Mouse (Mus musculus): ENCODE data around the gene Stil. TPM values are rescaled to one million over a fixed set of nuclear protein-coding genes. Genes with fewer than 3 reads are reported as not detected.
"Not testable (repeated sequence)": the region's sequence is repeated elsewhere in the genome, so short reads cannot be mapped to it uniquely, and the experiment has no call there.

Gene Stil
- total RNA-seq (2021): under 1 TPM; 0.16 to 0.28 TPM

DNA sequence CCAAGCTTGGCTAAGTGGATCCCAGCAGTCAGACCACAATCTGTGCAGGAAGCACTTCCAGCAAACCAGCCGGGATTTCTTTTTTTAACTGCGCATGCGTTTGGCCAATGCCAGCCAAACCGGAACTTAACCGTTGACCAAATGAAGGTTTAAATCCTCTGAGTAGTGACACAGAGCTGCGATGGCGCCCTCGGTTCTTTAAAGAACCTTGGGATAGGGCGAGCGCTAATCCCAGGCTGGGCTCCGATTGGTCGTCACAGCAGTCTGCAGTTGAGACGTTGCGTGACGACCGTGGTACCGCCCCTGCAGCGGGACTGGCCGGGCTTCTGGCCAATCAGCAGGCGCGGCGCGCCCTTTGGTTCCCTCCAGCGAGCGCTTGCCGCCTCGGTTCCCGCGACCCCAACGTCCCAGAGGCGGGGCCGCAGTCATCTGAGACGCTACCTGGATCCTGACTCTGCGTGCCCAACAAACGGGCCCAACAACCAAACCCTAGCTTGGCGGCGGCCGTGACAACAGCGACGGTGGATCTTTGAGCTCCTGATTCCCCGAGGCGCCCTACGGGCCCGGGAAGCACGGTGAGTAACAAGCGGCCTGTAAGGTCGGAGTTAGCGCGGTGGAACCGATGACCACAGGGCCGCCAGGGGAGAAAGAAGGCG, at the start of gene Stil:
Gene Stil (plus strand): TSS at position 387 of the 656 bp plus-strand sequence.
- intact Hi-C loops (cut with DNase I): loop anchor here (1.0 to 5.0 kb wide), 2 partner anchors 13 to 97 kb away; partner anchors contain the start of gene Cmpk1
- peak; percentile 94 for DNase-seq

DNA sequence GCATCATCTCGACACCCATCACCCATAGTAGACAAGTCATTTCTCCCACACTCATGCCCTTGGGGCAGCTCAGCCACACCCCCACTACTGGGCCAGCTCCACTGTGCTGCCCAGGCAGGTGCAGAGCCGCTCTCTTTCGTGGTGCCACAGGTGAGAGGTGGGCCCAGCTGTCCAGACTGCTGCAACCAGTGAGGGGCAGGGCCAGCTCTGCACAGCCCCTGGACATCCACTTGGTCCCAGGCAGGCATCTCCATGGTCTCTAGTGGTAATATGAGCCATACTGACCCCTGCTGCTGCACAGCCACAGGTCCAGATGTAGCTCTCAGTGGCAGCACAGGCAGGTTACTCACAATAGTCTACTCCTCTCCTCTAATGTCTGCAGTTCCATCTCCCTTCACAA, 46.8 kb upstream of the Stil start:
- intact Hi-C loops (cut with DNase I): no loop called here
- DNase-seq: no peak

DNA sequence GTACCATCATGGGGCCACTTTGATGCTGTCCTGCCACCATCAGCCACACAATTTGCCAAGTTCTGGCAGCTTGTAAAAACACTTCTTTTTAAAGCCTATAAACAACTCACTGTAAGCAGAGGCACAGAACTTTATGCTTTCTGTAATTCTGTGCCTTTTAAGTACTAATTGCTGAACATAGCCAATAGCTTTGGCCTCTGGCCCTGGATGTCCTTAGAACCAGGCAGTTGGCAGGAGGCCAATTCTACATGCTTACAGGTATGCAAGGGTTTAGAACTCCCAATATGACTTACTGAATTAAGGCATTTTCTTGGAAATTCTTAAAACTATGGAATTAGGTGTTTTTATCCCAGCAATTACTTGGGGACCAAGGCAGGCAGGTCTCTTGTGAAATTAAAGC, 42.6 kb upstream of the Stil start:
- intact Hi-C loops (cut with DNase I): no loop called here
- no peak for DNase-seq

DNA sequence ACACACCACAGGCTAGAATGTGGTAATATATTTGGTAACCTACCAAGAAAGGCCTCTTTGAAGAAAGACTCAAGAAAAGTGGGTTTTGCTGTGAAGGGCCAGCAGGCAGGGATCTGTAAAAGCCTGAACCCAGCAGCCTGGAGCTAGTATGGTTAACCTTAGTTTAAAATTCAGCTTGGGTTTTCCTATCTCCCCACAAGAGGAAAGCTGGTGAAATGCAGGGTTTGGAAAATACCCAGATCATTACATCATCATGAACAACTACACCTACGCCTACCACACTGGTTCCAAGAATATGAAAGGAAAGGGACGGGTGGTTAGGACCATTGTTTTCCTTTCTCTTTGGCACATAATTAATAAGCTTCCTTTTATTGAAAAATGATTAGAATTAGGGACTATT, 41.7 kb upstream of the Stil start:
- no peak for DNase-seq
- intact Hi-C loops (cut with DNase I): no loop called here

DNA sequence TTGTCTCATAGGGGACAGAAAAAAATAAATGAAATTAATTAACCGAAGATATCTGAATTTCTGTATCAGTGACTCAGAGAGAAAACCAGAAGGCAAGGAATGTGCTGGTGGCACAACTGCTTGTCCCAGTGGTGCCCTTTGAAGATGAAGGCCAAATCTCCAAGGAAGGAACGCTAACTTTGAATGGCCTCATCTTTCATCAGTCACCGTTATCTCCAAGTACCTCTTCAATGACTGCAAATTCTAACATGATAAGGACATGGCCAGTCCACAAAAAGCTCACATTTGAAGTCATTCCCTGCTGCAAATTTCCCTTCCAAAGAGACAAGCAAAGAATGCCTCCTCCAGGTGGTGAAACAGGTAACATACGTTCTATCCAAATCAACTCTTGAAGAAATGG, 41.2 kb upstream of the Stil start:
- no peak for DNase-seq
- intact Hi-C loops (cut with DNase I): no loop called here

DNA sequence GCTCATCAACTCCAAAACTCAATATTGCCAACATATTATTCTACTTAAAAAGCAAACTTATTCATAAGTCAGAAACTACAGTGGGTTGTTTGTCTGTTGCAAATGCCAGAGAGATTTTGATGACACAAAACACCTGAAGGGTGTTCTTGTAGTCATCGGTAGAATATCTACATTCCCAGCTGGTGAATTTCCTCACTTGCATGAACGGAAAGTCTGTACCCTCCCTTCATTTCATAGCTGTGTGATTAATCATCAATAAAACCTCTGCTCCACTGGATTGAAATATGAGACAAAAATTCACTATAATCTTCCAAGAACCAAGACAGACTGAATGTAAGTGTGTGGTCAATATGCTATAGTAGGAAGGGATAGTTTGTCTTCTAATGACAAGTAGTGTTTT, 40.4 kb upstream of the Stil start:
- intact Hi-C loops (cut with DNase I): no loop called here
- DNase-seq: no peak

DNA sequence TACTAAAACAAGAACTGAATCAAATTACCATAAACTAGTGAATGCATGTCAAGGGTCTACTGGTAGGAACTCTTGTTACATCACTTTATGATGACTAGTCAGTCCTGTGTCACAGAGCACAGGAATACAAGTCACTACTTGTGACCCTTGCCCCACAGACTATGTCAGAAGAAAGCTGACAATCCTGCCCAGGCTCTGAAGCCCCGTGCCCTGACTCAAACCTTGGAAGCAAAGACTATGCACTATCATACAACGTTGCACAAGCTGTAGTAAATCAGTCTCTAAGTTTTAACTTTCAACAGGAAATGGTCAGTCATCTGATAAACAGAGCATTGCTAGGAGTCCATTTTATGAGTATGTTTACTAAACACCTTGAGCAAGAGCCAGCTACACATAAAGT, 39.1 kb upstream of the Stil start:
- intact Hi-C loops (cut with DNase I); DNase-seq: not testable (repeated sequence)

DNA sequence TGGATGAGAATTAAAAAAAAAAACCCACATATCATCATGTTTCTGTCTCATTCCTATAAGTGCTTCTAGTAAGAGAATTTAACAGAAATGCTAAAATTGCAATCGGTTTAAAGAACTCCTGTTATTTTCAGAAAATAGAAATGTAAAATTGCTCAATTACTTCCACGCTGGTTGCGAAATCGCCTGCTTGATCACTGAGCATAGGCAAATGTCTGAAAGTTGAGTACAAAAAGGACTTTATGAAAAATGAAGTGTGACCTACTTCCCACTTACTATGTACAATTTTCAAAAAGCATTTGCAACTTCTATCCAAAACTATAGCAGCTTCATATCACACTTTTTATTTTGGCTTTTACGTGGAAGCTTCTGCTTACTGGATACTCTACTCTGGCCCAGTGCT, 29.2 kb upstream of the Stil start:
- DNase-seq: no peak
- intact Hi-C loops (cut with DNase I): no loop called here

DNA sequence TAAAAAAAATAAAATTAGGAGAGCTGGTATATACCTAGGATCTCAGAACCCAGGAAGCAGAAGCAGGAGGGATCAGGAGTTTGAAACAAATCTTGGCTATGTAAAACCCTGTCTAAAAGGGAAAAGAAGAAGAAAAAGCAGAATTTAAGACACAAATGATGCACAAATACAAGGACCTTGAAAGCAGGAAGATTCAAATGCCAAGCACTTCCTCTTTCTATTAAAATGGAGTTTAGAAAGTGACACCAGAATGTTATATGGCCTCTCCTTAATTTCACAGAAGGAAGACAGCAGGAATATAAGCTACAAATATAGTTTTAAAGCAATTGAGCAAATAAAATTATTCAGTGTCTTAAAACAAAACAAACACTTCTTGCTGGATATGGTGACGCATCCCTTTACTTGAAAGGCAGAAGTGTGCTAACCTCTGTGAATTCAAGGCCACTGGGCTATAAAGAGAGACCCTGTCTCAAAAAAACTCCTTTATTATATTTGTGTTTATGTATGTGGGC, 26.7 kb upstream of the Stil start:
- intact Hi-C loops (cut with DNase I): no loop called here
- DNase-seq: no peak

DNA sequence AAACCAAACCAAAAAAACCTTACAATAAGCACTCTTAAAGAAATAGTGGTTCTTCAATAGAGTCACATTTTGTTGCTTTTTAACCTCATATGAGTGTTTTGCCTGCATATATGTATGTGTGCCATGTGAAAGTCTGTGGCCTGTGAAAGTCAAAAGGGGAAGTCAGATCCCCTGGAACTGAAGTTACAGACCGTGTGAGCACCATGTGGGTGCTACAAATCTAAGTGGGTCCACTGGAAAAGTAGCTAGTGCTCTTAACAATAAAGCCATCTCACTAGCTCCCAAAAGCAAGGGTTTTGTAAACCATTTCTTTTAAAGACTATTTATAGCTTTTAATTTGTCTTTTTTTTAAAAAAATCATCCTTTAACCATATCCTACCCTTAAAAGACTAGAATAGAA, 17.3 kb upstream of the Stil start:
- DNase-seq: no peak
- intact Hi-C loops (cut with DNase I): no loop called here

DNA sequence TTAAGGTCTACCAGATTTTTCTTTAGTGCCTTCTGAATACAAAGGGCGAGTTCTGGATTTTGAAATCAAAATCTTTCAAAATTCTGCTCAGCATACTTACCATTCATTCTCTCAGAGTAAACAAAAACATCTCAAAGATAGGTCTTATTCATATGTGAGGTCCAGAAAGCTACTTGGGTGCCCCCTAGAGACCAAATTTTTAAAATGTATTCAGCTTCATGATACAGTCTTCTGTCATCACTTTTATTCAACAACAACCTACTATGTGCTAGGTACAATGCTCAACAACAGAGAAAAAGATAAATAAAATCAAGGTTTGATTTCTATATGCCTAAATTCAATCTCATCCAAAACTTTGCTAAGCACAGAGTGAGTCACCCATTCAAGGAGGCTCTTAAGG, 16.9 kb upstream of the Stil start:
- intact Hi-C loops (cut with DNase I): no loop called here
- no peak for DNase-seq

DNA sequence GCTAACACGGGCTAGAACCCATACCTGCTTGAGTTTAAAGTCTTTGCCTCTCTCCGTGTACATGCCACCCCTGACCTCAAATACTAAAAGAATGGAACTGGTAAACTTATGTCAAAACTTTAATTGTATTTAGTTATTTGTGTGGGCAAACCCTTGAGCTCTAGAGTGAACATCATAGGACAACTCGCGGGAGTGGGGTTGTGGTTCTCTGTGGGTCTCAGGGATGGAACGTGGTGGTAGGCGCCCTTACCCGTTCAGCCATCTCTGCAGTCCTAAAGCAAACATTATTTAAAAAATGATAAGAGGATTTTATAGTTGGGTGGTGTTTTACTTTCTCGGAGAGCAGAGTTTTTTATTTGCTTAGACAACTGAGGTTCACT, 13.8 kb upstream of the Stil start:
- peak in 1 of 2 experiments; percentile 9 for DNase-seq
- intact Hi-C loops (cut with DNase I): loop anchor here (5.0 kb wide), 1 partner anchor 74 kb away; no protein-coding TSS in a partner anchor

DNA sequence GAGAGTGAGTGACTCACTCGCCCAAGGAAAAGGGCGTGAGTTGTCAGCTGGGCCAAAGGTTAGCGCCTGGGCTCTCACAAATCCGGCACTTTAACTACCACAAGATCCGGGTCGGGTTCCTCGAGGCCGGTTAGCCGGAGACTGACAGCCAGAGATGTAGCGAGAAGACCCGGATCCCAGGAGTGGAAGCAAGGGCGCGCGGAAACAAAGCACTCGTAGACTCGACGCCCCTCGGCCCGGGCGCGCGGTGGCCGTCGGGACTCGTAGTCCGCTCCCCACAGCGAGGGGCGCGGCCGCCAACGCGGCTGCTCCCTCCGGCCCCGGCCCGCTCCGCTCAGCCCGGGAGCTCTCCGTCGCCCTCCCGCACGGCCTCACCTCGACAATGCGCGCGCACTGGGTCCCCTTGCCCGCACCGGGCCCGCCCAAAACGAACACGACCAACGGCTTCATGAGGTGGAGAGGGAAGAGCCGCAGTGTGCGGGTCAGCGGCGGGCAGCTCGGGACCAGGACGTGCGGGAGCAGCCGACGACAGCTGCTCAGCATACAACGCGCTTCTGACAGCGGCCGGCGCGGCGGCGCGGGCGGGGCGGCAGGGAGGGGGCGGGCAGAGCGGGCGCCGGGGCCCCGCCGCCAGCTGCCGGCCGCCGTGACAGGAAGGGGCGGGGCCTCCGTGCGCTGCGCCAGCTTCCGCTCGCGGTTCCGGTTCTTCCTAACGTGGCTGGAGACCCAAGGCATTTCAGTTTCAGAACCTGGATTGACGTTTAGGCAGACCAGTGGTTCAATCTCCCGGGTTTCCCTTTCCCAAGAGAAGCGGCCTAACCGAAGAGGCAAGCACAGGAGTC, 13.1 kb upstream of the Stil start, which contains the start of gene Cmpk1:
Gene Cmpk1 (minus strand): TSS at position 651 of the 842 bp plus-strand sequence.
- peak; percentile 88 to 89 for DNase-seq
- intact Hi-C loops (cut with DNase I): loop anchor here (1.0 to 5.0 kb wide), 2 partner anchors 12 to 75 kb away; no protein-coding TSS in a partner anchor

DNA sequence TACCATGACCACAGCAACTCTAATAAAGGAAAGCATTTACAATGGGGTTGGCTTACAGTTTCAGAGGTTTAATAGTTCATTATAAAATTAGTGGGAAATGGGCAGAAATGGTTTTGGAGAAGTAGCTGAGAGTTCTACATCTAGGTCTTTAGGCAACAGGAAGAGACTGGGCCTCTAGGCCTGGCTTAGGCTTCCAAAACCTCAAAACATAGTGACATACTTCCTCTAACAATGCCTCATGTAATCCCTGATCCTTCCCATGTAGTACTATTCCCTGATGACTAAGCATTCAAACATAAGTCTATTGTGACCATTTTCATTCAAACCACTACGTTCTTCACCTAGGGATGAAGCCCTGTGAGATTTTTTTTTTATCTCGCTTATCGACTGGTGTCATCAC, 5.7 kb upstream of the Stil start:
- intact Hi-C loops (cut with DNase I): no loop called here
- no peak for DNase-seq

DNA sequence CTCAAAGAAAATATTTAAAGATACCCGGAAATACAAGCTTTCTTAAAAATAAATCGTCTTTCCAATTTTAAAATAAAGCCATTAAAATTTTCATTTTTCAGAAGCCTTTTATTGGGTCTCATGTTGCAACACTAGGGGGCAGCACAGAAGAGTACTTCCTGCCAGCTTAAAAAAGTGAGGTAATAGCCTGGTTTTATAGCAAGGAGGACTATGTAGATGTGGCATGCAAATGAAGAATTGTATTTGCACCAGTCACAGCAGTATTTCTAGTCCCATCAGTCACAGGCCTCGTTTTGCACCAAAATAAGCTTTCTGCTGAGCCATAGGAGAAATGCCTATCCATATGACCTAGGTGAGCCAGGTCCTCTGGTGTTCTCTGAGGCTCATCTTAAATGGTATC, 2.9 kb upstream of the Stil start:
- intact Hi-C loops (cut with DNase I): loop anchor here (5.0 kb wide), 1 partner anchor 100 kb away; no protein-coding TSS in a partner anchor
- DNase-seq: peak; percentile 27 to 31

DNA sequence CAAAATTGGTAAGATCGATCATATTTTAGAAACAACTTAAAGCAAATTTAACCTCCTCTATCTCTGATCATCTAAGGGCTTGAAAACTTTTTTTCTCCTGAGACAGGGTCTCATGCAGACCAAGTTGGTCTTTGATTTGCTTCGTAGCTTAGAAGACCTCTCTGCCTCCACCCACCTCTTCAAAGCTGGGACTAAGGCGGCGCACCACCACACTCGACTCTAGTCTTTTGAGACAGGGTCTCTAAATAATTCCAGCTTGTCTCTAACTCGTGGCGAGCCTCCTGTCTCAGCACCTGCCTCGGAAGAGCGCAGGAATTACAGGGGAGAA, 550 bp upstream of the Stil start:
- DNase-seq: no peak
- intact Hi-C loops (cut with DNase I): loop anchor here (1.0 to 5.0 kb wide), 2 partner anchors 12 to 98 kb away; partner anchors contain the start of gene Cmpk1

DNA sequence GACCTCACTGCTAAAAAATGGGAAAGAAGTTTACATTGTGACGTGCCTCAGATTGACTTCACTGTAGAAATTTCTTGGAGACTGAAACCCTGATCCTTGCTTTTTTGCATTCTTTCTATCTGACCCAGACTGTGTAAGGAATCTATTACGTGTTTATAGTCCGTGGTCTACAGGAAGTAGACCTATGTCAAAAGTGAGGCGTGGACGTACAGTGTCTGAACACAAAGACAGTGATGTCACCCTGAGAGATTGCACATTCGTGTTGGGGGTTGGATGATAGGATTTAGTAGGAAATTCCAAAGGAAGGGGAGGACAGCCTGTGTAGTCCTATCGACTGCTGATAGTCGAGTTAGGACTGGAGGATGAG, 453 bp downstream of the Stil start:
- DNase-seq: no peak

DNA sequence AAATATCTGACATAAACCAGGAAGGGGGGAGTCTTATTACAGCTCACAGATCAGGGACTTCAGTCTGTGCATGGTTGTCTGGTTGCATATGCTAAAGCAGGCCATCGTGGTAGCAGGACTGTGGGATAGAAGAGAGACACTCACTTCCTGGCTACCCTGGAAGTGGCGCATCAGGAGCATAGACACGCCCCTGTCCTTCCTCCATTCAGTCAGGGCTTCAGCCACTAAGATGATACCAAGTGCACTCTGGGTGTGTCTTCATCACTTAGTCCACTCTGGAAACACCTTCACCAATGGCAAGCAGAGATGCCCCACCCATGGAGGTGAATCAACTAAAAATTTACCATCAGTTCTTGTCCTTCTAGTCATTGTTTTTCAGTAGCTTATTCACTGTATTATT, 14.3 kb downstream of the Stil start:
- intact Hi-C loops (cut with DNase I): no loop called here
- no peak for DNase-seq

More for the DNA sequence above, 453 bp downstream of the Stil start:
- intact Hi-C loops (cut with DNase I): no loop called here

DNA sequence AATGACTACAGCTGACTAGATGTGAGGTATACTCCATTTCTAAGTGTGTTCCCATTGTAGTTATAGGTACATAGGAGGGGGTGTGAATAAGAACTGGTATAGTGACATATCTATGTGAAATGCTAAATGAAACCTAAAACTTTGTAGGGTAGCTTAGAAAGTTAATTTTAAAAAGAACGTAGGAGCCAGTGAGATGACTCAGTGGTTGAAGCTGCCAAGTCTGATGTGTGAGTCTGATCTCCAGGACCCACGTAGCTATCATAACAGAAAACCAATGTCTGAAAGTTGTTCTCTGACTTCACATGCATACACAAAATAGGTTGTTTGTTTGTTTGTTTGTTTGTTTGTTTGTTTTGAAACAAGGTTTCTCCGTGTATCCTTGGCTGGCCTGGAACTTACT, 20.0 kb downstream of the Stil start:
- intact Hi-C loops (cut with DNase I): no loop called here
- DNase-seq: no peak

DNA sequence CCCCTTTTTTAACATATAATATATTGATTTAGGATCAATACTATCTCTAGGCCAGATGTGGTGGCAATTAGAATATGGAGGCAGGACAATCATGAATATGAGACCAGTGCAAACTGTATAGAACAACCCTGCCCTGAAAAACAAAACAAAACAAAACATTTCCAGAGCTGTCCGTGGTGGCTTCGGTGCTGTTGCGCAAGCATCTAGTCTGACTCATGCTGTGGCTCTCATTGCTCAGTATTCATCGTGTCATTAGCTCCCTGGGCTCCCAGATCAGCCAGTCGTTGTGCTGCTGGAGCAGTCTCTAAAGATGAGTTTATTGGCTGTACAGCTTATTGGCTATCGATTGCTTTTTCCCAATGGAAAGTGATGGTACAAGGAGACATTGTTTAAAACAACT, 35.1 kb downstream of the Stil start:
- DNase-seq: no peak
- intact Hi-C loops (cut with DNase I): no loop called here

DNA sequence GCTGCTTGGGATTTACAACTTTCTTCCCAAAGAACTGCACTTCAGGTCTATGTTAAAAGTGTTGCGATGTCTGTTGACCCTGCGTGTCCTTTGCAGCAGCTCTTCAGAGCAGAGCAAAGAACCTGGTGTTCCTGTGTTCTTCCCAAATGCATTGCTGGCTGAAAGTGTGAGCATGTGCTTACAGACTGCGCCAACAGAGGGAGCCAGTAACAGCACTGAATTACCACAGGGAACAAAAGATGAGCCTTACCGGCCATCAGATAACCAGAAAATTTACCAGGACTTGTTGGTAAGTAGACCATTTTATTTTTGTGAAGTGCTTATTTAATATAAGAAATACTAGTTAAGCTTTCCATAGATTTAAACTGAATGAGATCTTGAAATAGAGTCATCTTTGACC, 38.3 kb downstream of the Stil start:
- intact Hi-C loops (cut with DNase I): loop anchor here (1.0 kb wide), 1 partner anchor 47 kb away; no protein-coding TSS in a partner anchor
- DNase-seq: peak; percentile 41 to 61

DNA sequence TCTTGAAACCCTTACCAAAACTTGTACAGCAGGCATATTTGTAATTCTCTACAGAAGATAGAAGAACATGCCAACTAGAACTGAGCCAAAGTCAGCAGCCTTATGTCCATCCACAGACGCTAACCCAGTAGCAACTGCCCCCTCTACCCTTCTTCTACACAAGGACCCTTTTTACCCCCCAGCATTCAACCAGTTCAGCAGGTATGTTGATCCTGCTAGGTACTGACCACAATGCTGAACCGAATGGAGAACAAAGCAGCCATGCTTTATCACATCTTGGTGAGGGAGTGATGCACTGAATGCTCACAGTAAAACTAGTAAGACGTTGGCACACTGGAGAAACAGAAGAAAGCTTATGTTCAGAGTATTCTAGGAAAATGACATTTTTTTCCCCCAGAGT, 45.7 kb downstream of the Stil start:
- no peak for DNase-seq
- intact Hi-C loops (cut with DNase I): no loop called here

All from heart, postnatal 36 days (tissue).